Mouse (Mus musculus): ENCODE data around the gene Ahnak2.
A peak's percentile ranks its signal among the peaks of the same experiment; 100 is the strongest.
"Not testable (repeated sequence)": the region's sequence is repeated elsewhere in the genome, so short reads cannot be mapped to it uniquely, and the experiment has no call there.

Ahnak2 gene

GRCm38 (mm10) chr12:112801864-112802846 is at the start of gene Ahnak2:
TSS of gene Ahnak2 (minus strand) at chr12:112802657.
- no peak for DNase-seq

GRCm38 (mm10) chr12:112851116-112851515 is 48.7 kb upstream of the Ahnak2 start:
- DNase-seq: no peak

DNA sequence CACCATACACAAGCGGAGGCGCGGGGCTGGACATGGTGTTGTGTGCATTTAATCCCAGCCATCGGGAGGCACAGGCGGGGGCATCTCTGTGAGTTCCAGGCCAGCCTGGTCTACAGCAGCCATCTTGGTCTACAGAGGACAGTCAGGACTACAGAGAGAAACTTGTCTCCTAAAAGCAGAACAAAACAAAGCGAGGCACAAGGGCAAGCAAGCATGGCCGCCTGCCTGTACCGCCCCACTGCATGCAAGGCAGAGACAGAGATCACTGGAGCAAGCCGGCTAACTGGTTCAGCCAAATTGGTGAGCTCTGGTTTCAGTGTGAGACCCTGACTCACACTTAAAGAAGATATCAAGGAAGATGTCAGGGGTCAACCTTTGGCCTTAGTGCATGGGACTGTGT is 47.9 kb upstream of the Ahnak2 start:
- no peak for DNase-seq

GRCm38 (mm10) chr12:112849235-112850022 is 47.0 kb upstream of the Ahnak2 start:
- DNase-seq: no peak

DNA sequence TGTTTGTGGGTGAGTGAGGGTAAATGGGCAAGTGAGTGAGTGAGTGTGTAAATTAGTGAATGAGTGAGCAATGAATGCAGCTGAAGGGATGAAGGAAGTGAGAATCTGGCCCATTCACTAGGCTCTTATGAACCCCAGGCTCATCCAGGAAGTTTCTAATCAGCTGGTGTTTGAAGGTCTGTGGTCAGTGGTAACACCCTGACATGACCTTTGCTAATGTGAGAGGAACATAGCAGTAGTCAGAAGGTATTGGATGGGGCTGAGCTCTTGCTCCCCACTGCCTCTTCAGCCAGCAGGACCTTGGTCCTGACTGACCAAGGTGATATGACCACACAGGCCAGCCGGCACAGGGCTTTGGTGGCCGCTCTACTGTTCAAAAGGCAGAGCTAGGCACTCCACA is 45.4 kb upstream of the Ahnak2 start:
- DNase-seq: no peak

- peak; percentile 73 for DNase-seq
Observed at GRCm38 (mm10) chr12:112843803-112844202, 41.3 kb upstream of the Ahnak2 start.

DNA sequence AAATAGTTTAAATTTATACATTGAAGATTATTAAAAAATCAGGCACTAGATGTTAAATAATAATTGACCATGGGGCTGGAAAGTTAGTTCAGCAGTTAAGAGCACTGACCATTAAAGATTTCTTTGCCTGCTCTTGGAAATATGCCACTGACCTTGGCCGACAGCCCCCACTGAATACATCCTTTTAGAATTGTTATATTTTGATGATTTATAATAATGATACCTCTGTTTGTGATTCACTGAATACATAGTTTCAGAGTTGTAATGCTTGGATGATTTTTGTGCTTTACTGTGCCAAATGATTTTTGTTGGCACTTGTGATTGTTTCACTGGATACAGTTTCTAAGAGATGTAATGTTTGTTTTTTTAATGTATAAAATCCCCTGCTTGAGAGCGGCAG is 39.7 kb upstream of the Ahnak2 start:
- DNase-seq: not testable (repeated sequence)

- not testable (repeated sequence) for DNase-seq
Observed at GRCm38 (mm10) chr12:112841338-112841892, 39.0 kb upstream of the Ahnak2 start.

- no peak for DNase-seq
Observed at GRCm38 (mm10) chr12:112840209-112841086, 38.0 kb upstream of the Ahnak2 start.

- no peak for DNase-seq
Observed at GRCm38 (mm10) chr12:112835046-112835445, 32.6 kb upstream of the Ahnak2 start.

- DNase-seq: no peak
Observed at GRCm38 (mm10) chr12:112833527-112833926, 31.1 kb upstream of the Ahnak2 start.

GRCm38 (mm10) chr12:112832411-112832810 is 30.0 kb upstream of the Ahnak2 start:
- DNase-seq: no peak

GRCm38 (mm10) chr12:112830570-112830969 is 28.1 kb upstream of the Ahnak2 start:
- DNase-seq: no peak

- no peak for DNase-seq
Observed at GRCm38 (mm10) chr12:112830141-112830540, 27.7 kb upstream of the Ahnak2 start.

- peak; percentile 97 for DNase-seq
Observed at GRCm38 (mm10) chr12:112829244-112829864, 26.9 kb upstream of the Ahnak2 start, which contains the start of gene Cdca4. TSS of gene Cdca4 (minus strand) at chr12:112829423.

DNA sequence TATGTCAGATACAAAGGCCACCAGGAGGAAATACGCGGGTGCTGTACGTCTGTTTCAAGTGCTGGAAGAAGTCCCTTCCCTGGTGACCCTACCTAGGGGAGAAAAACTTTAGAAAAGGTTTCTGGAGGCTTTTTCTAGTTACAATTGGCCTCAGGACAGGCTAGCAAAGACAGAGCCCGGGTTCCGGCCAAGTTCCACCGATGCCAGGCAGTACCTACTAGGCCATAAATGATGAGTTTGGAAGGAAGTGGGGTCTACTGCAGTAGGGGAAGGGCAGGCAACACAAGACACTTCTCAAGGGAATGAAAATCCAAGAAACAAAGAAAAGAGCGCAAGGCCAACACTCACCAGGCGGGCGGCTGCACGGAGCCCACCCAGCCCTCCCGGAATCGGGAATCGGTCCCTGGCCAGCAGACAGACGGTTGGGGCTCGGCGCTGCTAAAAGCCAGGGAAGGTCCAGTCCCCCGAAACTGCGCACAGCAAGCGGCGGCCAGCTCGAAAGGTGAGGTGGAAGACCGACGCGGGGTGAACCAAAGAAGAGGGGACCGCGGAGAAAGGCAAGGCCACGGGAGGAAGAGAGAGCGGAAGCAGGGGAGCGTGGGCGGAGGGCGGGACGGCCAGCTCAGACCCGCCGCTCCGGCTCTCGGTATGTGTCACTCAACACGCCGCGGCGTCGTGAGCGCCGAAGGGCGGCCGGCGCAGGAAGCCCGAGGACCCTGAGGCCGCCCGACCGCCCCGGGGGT is 26.2 kb upstream of the Ahnak2 start:
- DNase-seq: peak; percentile 84

- no peak for DNase-seq
Observed at GRCm38 (mm10) chr12:112825901-112826300, 23.4 kb upstream of the Ahnak2 start.

GRCm38 (mm10) chr12:112823221-112823620 is 20.8 kb upstream of the Ahnak2 start:
- no peak for DNase-seq

DNA sequence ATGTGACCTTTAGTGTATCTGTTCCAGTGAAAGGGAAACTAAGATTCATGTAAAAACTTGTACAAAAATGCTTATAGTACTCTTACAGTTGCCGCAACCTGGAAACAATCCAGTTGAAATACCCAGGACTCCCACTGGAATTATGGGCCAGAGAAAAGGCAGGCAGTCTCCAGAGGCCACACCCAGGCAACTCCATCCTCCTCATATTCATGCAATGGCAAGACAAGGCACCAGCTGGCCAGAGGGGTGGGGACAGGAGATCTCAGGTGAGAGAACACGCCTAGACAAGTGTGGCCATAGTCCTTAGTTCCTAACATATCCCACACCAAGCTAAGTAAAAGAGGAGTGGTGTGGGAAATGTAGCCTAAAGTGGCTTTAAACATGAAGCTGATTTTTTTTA is 20.2 kb upstream of the Ahnak2 start:
- no peak for DNase-seq

GRCm38 (mm10) chr12:112821974-112822373 is 19.5 kb upstream of the Ahnak2 start:
- no peak for DNase-seq

DNA sequence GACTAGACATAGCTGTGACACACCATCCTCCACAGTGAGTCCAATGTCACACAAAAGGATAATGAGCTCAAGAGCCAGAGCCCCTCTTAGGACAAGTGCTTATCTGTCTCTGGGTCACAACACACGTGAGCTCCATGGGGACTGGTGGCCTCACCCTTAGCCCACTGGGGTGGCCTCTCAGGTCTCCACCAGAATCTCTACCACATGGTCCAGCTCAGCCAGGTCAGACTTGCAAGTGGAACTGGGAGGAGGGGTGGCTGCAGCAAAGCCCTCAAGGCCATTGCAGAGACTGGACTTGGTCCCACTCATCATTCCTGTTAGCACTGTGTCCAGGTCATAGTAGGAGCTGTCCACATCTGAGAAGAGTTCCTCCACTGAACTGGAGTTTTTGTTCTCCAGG is 18.8 kb upstream of the Ahnak2 start:
- DNase-seq: no peak

Data from layer of hippocampus, adult 9-11 months (tissue).